ENCODE assay signal across 16 mouse cellular contexts in the genomic region with DNA sequence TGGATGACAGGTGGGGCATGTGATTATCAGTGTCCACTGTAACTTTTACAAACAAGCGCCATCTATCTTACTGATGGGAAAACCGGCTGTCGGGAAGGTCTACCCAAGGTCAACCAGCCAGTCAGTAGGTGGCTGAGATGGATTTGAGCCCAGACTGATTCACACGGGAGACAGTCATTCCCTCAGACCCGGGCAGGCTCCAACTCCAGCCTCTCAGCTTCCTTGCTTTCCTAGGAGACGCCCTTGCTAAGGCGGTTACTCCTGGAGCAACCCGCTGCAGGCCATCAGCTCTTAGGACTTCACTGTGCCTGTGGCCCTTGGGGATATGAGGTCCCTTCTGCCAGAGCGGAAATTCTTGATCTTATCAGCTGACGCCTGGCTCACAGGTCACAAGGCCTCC. TPM values are rescaled to one million over a fixed set of nuclear protein-coding genes. Genes with fewer than 3 reads are reported as not detected.
DNase-seq lines count a peak whose midpoint lies in the region; ATAC-seq and TF ChIP-seq lines count a peak whose summit lies in the region.
"Had no signal": no experiment of that assay in that cellular context is flagged by ENCODE, and none has a peak within 500 bp of the region (broad histone marks: within the 10 kb centered on the region; RNA-seq: fewer than 3 reads in every experiment).

No protein-coding gene starts in this region.

- no peak overlapping the region for H3K9ac ChIP-seq in heart, adult 2 months (ENCODE audit: low read depth, low read length)
- H3K9ac ChIP-seq in heart, postnatal 0 days (replicated peaks; ENCODE audit: low read depth, low read length) = no peak overlapping the region
- H3K9ac ChIP-seq: liver, embryonic 14.5 days had no signal

- H3K4me2 ChIP-seq in heart, postnatal 0 days (ENCODE audit: low read depth, low read length) = no peak overlapping the region

- 12% methylated on average over 10 of the region's 10 CpGs for WGBS in heart, adult 2 months
- WGBS in heart, postnatal 0 days = 17% methylated on average over 10 of the region's 10 CpGs
- 87% methylated on average over 10 of the region's 10 CpGs for WGBS in forebrain, embryonic 10.5 days

- 0 out of 2 replicates have a peak, but pooled peaks have one; percentile 28 for TF ChIP-seq POLR2A in heart, adult 2 months (IDR thresholded peaks at IDR 0.05; ENCODE audit: insufficient read depth, low read depth, low read length)

- peaks cover 6% of the 10 kb centered on the region; the same call in 1 of the 2 replicates for H3K4me1 ChIP-seq in heart, adult 2 months (ENCODE audit: control insufficient read depth, insufficient read depth, low read length)
- H3K4me1 ChIP-seq in heart, postnatal 0 days (ENCODE audit: control insufficient read depth, insufficient read depth) = peaks cover 13% of the 10 kb centered on the region; the same call in 1 of the 2 replicates
- H3K4me1 ChIP-seq in forebrain, embryonic 10.5 days = no peaks in the 10 kb centered on the region

- no peak for TF ChIP-seq CTCF in heart, adult 2 months (IDR thresholded peaks at IDR 0.05)
- TF ChIP-seq CTCF in heart, postnatal 0 days (IDR thresholded peaks at IDR 0.05; ENCODE audit: low read depth) = peak; percentile 17; the same call in 1 of the 2 replicates

- H3K27ac ChIP-seq in heart, adult 2 months = peak overlapping the region; percentile 69
- H3K27ac ChIP-seq in heart, postnatal 0 days (ENCODE audit: low read depth) = peak overlapping the region; percentile 83
- no peak overlapping the region for H3K27ac ChIP-seq in forebrain, embryonic 10.5 days
- H3K27ac ChIP-seq: kidney, postnatal 0 days; liver, embryonic 14.5 days had no signal

- peak; percentile 41 to 67 for DNase-seq in adrenal gland, adult (ENCODE audit: inconsistent age in 2 of 2, low spot score in 1 of 2)
- DNase-seq in adrenal gland, adult 18-20 months (ENCODE audit: low spot score in 2 of 2) = no peak
- DNase-seq in MN1 (ENCODE audit: low spot score) = peak; percentile 64
- DNase-seq in heart, adult 2 months = peak; percentile 43 to 58
- DNase-seq in heart, postnatal 0 days (ENCODE audit: low spot score) = peak; percentile 65
- no peak for DNase-seq in forebrain, embryonic 10.5 days (ENCODE audit: extremely low spot score, low spot score)
- DNase-seq in layer of hippocampus, adult 9-11 months = no peak
- DNase-seq in cerebellum, postnatal 36 days = no peak
- DNase-seq: cerebellum, adult 9-11 months; gastrocnemius, postnatal 36 days; left cerebral cortex, postnatal 4 days; lung, postnatal 4 days; midbrain, embryonic 14.5 days had no signal

- peaks cover 2% of the 10 kb centered on the region; the same call in 1 of the 2 replicates for H3K36me3 ChIP-seq in heart, adult 2 months (ENCODE audit: control insufficient read depth, insufficient read depth, low read length)
- peaks cover 75% of the 10 kb centered on the region for H3K36me3 ChIP-seq in heart, postnatal 0 days (replicated peaks; ENCODE audit: control insufficient read depth, insufficient read depth, low read length)
- H3K36me3 ChIP-seq in forebrain, embryonic 10.5 days (replicated peaks) = peaks cover 80% of the 10 kb centered on the region

- no peaks in the 10 kb centered on the region for H3K27me3 ChIP-seq in heart, adult 2 months (ENCODE audit: control insufficient read depth, insufficient read depth, low read length)
- no peaks in the 10 kb centered on the region for H3K27me3 ChIP-seq in heart, postnatal 0 days (ENCODE audit: control insufficient read depth, insufficient read depth, low read length)
- no peaks in the 10 kb centered on the region for H3K27me3 ChIP-seq in forebrain, embryonic 10.5 days (ENCODE audit: poor library complexity, severe bottlenecking)
- H3K27me3 ChIP-seq: CH12.LX had no signal

- no peaks in the 10 kb centered on the region for H3K79me2 ChIP-seq in heart, adult 2 months (replicated peaks; ENCODE audit: control insufficient read depth, insufficient read depth, low read length)

- H3K4me3 ChIP-seq in heart, adult 2 months = no peak overlapping the region
- no peak overlapping the region for H3K4me3 ChIP-seq in heart, postnatal 0 days (ENCODE audit: low read depth, low read length)
- H3K4me3 ChIP-seq in forebrain, embryonic 10.5 days = no peak overlapping the region

- intact Hi-C loops in heart, adult 2 months (cut with DNase I) = no loop called here

- peak; percentile 67 for ATAC-seq in heart, postnatal 0 days (ENCODE audit: insufficient read depth, low read depth)

- 0 out of 2 replicates have a peak, but pooled peaks have one; percentile 35 for TF ChIP-seq EP300 in heart, adult 2 months (IDR thresholded peaks at IDR 0.05; ENCODE audit: insufficient read depth, low read depth, low read length)
- TF ChIP-seq EP300 in heart, postnatal 0 days (IDR thresholded peaks at IDR 0.05; ENCODE audit: low read depth) = no peak

- H3K9me3 ChIP-seq in heart, postnatal 0 days (replicated peaks; ENCODE audit: control insufficient read depth, low read length) = no peaks in the 10 kb centered on the region
- H3K9me3 ChIP-seq in forebrain, embryonic 10.5 days = no peaks in the 10 kb centered on the region

RNA-seq across cellular contexts. Expression of a gene that starts 11.6 kb away (rescaled TPM):
- total RNA-seq in adrenal gland, adult 18-20 months (2021) = 100 to 1,000 TPM; 228 to 275 TPM
- total RNA-seq in heart, adult 2 months (2021) = 100 to 1,000 TPM in 1 of 2 experiments, 10 to 100 TPM in 1; 91.4 to 104 TPM
- polyA plus RNA-seq in heart, adult 2 months (2012; rRNA removed) = 158 and 165 TPM in 2 replicates
- 157 and 211 TPM in 2 replicates for total RNA-seq in heart, postnatal 0 days (2014; rRNA removed; ENCODE audit: low replicate concordance)
- 349 and 359 TPM in 2 replicates for polyA plus RNA-seq in heart, postnatal 0 days (2015; fragmentation: Nextera tagmentation; extraction: Ambion mirVana)
- 901 and 914 TPM in 2 replicates for polyA plus RNA-seq in forebrain, embryonic 10.5 days (2016; fragmentation: Nextera tagmentation; extraction: Ambion mirVana)

RNA-seq across cellular contexts. Expression of a gene that starts 12.2 kb away (rescaled TPM):
- 10 to 100 TPM; 39.3 to 42.3 TPM for total RNA-seq in adrenal gland, adult 18-20 months (2021)
- 10 to 100 TPM; 29.9 to 33.5 TPM for total RNA-seq in heart, adult 2 months (2021)
- polyA plus RNA-seq in heart, adult 2 months (2012; rRNA removed) = 23.8 and 27.9 TPM in 2 replicates
- 23.2 and 46.3 TPM in 2 replicates for total RNA-seq in heart, postnatal 0 days (2014; rRNA removed; ENCODE audit: low replicate concordance)
- 44.5 and 49.7 TPM in 2 replicates for polyA plus RNA-seq in heart, postnatal 0 days (2015; fragmentation: Nextera tagmentation; extraction: Ambion mirVana)
- polyA plus RNA-seq in forebrain, embryonic 10.5 days (2016; fragmentation: Nextera tagmentation; extraction: Ambion mirVana) = 18.9 and 24.7 TPM in 2 replicates

RNA-seq across cellular contexts. Expression of a gene that starts 21.2 kb away (rescaled TPM):
- total RNA-seq in adrenal gland, adult 18-20 months (2021) = 10 to 100 TPM; 42.2 to 52.6 TPM
- 10 to 100 TPM; 34.1 to 37.4 TPM for total RNA-seq in heart, adult 2 months (2021)
- polyA plus RNA-seq in heart, adult 2 months (2012; rRNA removed) = 14.6 and 20.9 TPM in 2 replicates
- total RNA-seq in heart, postnatal 0 days (2014; rRNA removed; ENCODE audit: low replicate concordance) = 24.8 and 29.6 TPM in 2 replicates
- 35.3 and 43.1 TPM in 2 replicates for polyA plus RNA-seq in heart, postnatal 0 days (2015; fragmentation: Nextera tagmentation; extraction: Ambion mirVana)
- 91.1 and 106 TPM in 2 replicates for polyA plus RNA-seq in forebrain, embryonic 10.5 days (2016; fragmentation: Nextera tagmentation; extraction: Ambion mirVana)

RNA-seq across cellular contexts. Expression of a gene that starts 21.4 kb away (rescaled TPM):
- 10 to 100 TPM; 32.2 to 32.7 TPM for total RNA-seq in adrenal gland, adult 18-20 months (2021)
- total RNA-seq in heart, adult 2 months (2021) = 10 to 100 TPM; 38.3 to 40.5 TPM
- 34.3 and 59.4 TPM in 2 replicates for polyA plus RNA-seq in heart, adult 2 months (2012; rRNA removed)
- total RNA-seq in heart, postnatal 0 days (2014; rRNA removed; ENCODE audit: low replicate concordance) = 39.2 and 63.2 TPM in 2 replicates
- polyA plus RNA-seq in heart, postnatal 0 days (2015; fragmentation: Nextera tagmentation; extraction: Ambion mirVana) = 77.1 and 77.6 TPM in 2 replicates
- 64.3 and 66.5 TPM in 2 replicates for polyA plus RNA-seq in forebrain, embryonic 10.5 days (2016; fragmentation: Nextera tagmentation; extraction: Ambion mirVana)

RNA-seq across cellular contexts. Expression of a gene that starts 36.6 kb away (rescaled TPM):
- 10 to 100 TPM; 44.3 to 55.9 TPM for total RNA-seq in adrenal gland, adult 18-20 months (2021)
- 10 to 100 TPM; 15.1 to 19.4 TPM for total RNA-seq in heart, adult 2 months (2021)
- polyA plus RNA-seq in heart, adult 2 months (2012; rRNA removed) = 10.4 and 15.6 TPM in 2 replicates
- 6.3 and 17.9 TPM in 2 replicates for total RNA-seq in heart, postnatal 0 days (2014; rRNA removed; ENCODE audit: low replicate concordance)
- 20.0 and 21.7 TPM in 2 replicates for polyA plus RNA-seq in heart, postnatal 0 days (2015; fragmentation: Nextera tagmentation; extraction: Ambion mirVana)
- 16.5 and 18.2 TPM in 2 replicates for polyA plus RNA-seq in forebrain, embryonic 10.5 days (2016; fragmentation: Nextera tagmentation; extraction: Ambion mirVana)
- total RNA-seq: CH12.LX had no signal

Comparison
In these comparisons a context has a peak if more than half of its experiments do, and no peak if none do; other contexts are left out.
1. DNase-seq: peak in adrenal gland, adult (2 of 2), MN1 (single experiment), heart, adult 2 months (2 of 2) and heart, postnatal 0 days (single experiment); none in adrenal gland, adult 18-20 months (0 of 2), forebrain, embryonic 10.5 days (single experiment), layer of hippocampus, adult 9-11 months (single experiment) and cerebellum, postnatal 36 days (0 of 2).